7 mouse cellular contexts compared by ENCODE assay signal in genomic region chr5:64860900-64861470, GRCm38 (mm10). TPM values are rescaled to one million over a fixed set of nuclear protein-coding genes. Genes with fewer than 3 reads are reported as not detected.
DNase-seq lines count a peak whose midpoint lies in the region; ATAC-seq and TF ChIP-seq lines count a peak whose summit lies in the region.

No protein-coding gene starts in this region.

- no peak overlapping the region; the same call in 1 of the 2 replicates for H3K9ac ChIP-seq in lung, postnatal 0 days (replicated peaks; ENCODE audit: low read depth)
- no peak overlapping the region for H3K9ac ChIP-seq in midbrain, postnatal 0 days (replicated peaks; ENCODE audit: low read length, poor library complexity, severe bottlenecking)

- peak overlapping the region; percentile 56 for H3K4me2 ChIP-seq in lung, postnatal 0 days (replicated peaks; ENCODE audit: low read depth, low read length)
- no peak overlapping the region for H3K4me2 ChIP-seq in midbrain, postnatal 0 days (ENCODE audit: low read depth, low read length, poor library complexity, severe bottlenecking)

- peaks cover 15% of the 10 kb centered on the region for H3K4me1 ChIP-seq in brown adipose tissue, adult 24 weeks (ENCODE audit: control insufficient read depth, insufficient read depth, insufficient read length, low read length)
- H3K4me1 ChIP-seq in kidney, adult 2 months (ENCODE audit: control insufficient read depth, insufficient read depth, low read length), result peaks cover 19% of the 10 kb centered on the region
- H3K4me1 ChIP-seq in lung, postnatal 0 days (ENCODE audit: insufficient read depth, low read depth, low read length), result peaks cover 19% of the 10 kb centered on the region
- no peaks in the 10 kb centered on the region for H3K4me1 ChIP-seq in midbrain, postnatal 0 days (ENCODE audit: insufficient read depth, low read length)

- H3K36me3 ChIP-seq in kidney, adult 2 months (ENCODE audit: control insufficient read depth, insufficient read depth, low read length), result no peaks in the 10 kb centered on the region
- H3K36me3 ChIP-seq in lung, postnatal 0 days (ENCODE audit: insufficient read depth, low read length), result no peaks in the 10 kb centered on the region
- H3K36me3 ChIP-seq in midbrain, postnatal 0 days (ENCODE audit: insufficient read depth, low read length), result no peaks in the 10 kb centered on the region

- no peaks in the 10 kb centered on the region for H3K27me3 ChIP-seq in kidney, adult 2 months (replicated peaks; ENCODE audit: control insufficient read depth, insufficient read depth, low read length)
- H3K27me3 ChIP-seq in lung, postnatal 0 days (replicated peaks; ENCODE audit: insufficient read depth, low read length), result no peaks in the 10 kb centered on the region
- no peaks in the 10 kb centered on the region for H3K27me3 ChIP-seq in midbrain, postnatal 0 days (ENCODE audit: insufficient read depth, low read length)

- TF ChIP-seq CTCF in kidney, adult 2 months (conservative IDR thresholded peaks at IDR 0.05; ENCODE audit: insufficient read depth, insufficient read length, low read depth, low read length), result no peak
- TF ChIP-seq CTCF in lung, postnatal 0 days (IDR thresholded peaks at IDR 0.05), result no peak
- no peak for TF ChIP-seq CTCF in midbrain, postnatal 0 days (IDR thresholded peaks at IDR 0.05)

- no peaks in the 10 kb centered on the region for H3K9me3 ChIP-seq in lung, postnatal 0 days (ENCODE audit: low read length)
- H3K9me3 ChIP-seq in midbrain, postnatal 0 days (ENCODE audit: low read length), result no peaks in the 10 kb centered on the region

- TF ChIP-seq EP300 in lung, postnatal 0 days (IDR thresholded peaks at IDR 0.05), result no peak

- TF ChIP-seq POLR2A in kidney, adult 2 months (IDR thresholded peaks at IDR 0.05; ENCODE audit: low read depth, low read length), result peak; percentile 68

- ATAC-seq in lung, postnatal 0 days, result peak; percentile 3; the same call in 1 of the 2 replicates
- no peak for ATAC-seq in midbrain, postnatal 0 days (ENCODE audit: low FRiP score)

- 6% methylated on average over 5 of the region's 5 CpGs for WGBS in kidney, adult 2 months
- WGBS in lung, postnatal 0 days, result 30% methylated on average over 5 of the region's 5 CpGs
- 67% methylated on average over 5 of the region's 5 CpGs for WGBS in midbrain, postnatal 0 days

- peak; percentile 31 for DNase-seq in ES-CJ7 (ENCODE audit: low read depth, low spot score)
- DNase-seq in kidney, adult 2 months, result peak; percentile 88
- DNase-seq in lung, postnatal 0 days (ENCODE audit: low spot score), result peak; percentile 59
- DNase-seq in yolk sac, embryonic 10.5 days (ENCODE audit: low spot score), result peak; percentile 44
- DNase-seq in midbrain, postnatal 0 days (ENCODE audit: low spot score), result no peak
- DNase-seq in layer of hippocampus, adult 8-10 months (ENCODE audit: low spot score in 2 of 2), result no peak

- peak overlapping the region; percentile 8; the same call in 1 of the 2 replicates for H3K4me3 ChIP-seq in brown adipose tissue, adult 24 weeks (ENCODE audit: insufficient read depth, low read depth, low read length)
- no peak overlapping the region for H3K4me3 ChIP-seq in kidney, adult 2 months (ENCODE audit: insufficient read depth, low read depth, low read length)
- H3K4me3 ChIP-seq in lung, postnatal 0 days (ENCODE audit: low read depth, low read length), result peak overlapping the region; percentile 3; the same call in 1 of the 2 replicates
- H3K4me3 ChIP-seq in midbrain, postnatal 0 days (ENCODE audit: low read depth, low read length), result no peak overlapping the region

- no peak overlapping the region for H3K27ac ChIP-seq in brown adipose tissue, adult 24 weeks (replicated peaks; ENCODE audit: low read depth, low read length)
- peak overlapping the region; percentile 95 for H3K27ac ChIP-seq in kidney, adult 2 months (ENCODE audit: insufficient read depth, low read depth, low read length)
- H3K27ac ChIP-seq in lung, postnatal 0 days (ENCODE audit: low read length), result peak overlapping the region; percentile 91
- no peak overlapping the region for H3K27ac ChIP-seq in midbrain, postnatal 0 days (ENCODE audit: low read depth, low read length)

RNA-seq across cellular contexts. Expression of gene Klf3, which starts 57.8 kb away (rescaled TPM):
- polyA plus RNA-seq in brown adipose tissue, adult 24 weeks (2012; ENCODE audit: insufficient read depth, insufficient read length, missing spikeins), result 23.1 and 33.5 TPM in 2 replicates
- polyA plus RNA-seq in kidney, adult 2 months (2012; rRNA removed), result 46.9 and 47.0 TPM in 2 replicates
- 89.7 and 104 TPM in 2 replicates for polyA plus RNA-seq in lung, postnatal 0 days (2015; fragmentation: Nextera tagmentation; extraction: Ambion mirVana)
- 12.3 and 14.9 TPM in 2 replicates for total RNA-seq in midbrain, postnatal 0 days (2014; rRNA removed)
- 26.7 and 28.9 TPM in 2 replicates for polyA plus RNA-seq in midbrain, postnatal 0 days (2015; fragmentation: Nextera tagmentation; extraction: Ambion mirVana)
- total RNA-seq in layer of hippocampus, adult 8-10 months (2022), result 10 to 100 TPM; 50.8 to 60.7 (median 54.0) TPM

Comparison
In these comparisons a context has a peak if more than half of its experiments do, and no peak if none do; other contexts are left out.
1. DNase-seq: peak in ES-CJ7 (single experiment), kidney, adult 2 months (single experiment), lung, postnatal 0 days (single experiment) and yolk sac, embryonic 10.5 days (single experiment); none in midbrain, postnatal 0 days (single experiment) and layer of hippocampus, adult 8-10 months (0 of 2).
2. H3K27ac ChIP-seq: peak in kidney, adult 2 months (single experiment) and lung, postnatal 0 days (single experiment); none in brown adipose tissue, adult 24 weeks (single experiment) and midbrain, postnatal 0 days (single experiment).
3. H3K4me3 ChIP-seq: peak in brown adipose tissue, adult 24 weeks (single experiment) and lung, postnatal 0 days (single experiment); none in kidney, adult 2 months (single experiment) and midbrain, postnatal 0 days (single experiment).